Mouse (Mus musculus): Measurements from ENCODE around the gene Adamtsl3.

DNA sequence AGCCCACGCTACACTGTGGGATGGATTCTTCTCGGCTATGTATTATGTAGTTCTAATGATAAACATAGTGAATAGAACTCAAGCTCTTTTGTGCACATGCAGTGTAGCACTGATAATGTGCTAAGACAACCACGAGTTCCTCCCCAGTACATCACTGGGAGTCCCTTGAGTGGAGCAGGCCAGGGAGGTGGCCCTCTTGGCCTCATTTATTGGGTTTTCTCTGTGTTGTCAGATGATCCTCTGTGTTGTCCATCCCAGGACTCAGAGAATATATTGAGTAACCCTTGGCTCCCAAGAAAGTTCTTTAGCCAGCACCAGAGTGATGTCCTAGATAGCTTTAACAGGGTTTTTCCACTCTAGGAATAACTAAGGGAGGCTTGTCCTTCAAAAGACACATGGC is 14.9 kb downstream of the Adamtsl3 start:
- TF ChIP-seq CTCF (IDR thresholded peaks at IDR 0.05; ENCODE audit: control insufficient read depth, insufficient read depth, insufficient replicate concordance, low read depth, low read length) (no peak), POLR2A (IDR thresholded peaks at IDR 0.05; ENCODE audit: control insufficient read depth, low read depth, low read length) (no peak)

Measured in testis, adult 2 months (tissue).